Mouse (Mus musculus): ENCODE data around the gene Gtpbp4.
"Not testable (repeated sequence)": the region's sequence is repeated elsewhere in the genome, so short reads cannot be mapped to it uniquely, and the experiment has no call there.

Gene Gtpbp4

DNA sequence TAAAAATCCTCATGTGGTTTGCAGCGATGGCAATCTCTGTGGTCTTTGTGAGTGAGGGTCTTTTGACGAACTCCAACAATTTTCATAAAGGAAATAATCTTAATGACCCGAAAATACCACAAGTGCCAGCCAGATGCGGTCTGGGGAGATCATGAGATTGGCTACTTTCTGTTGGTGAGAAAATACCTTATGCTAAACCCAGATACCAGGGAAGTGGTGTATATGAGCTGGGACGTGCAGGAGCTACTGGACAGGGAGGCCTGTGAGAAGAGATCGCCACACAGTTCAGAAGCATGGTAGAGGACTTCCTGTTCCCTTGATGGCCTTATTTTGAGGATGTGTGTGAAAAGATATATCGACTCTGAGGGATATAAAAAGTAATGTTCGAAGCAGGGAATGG is 28.1 kb downstream of the Gtpbp4 start:
- DNase-seq, result no peak

- no peak for DNase-seq
These were observed 30.7 kb downstream of the Gtpbp4 start for GRCm38 (mm10) chr13:8965224-8965623.

GRCm38 (mm10) chr13:8962266-8962665 is 33.6 kb downstream of the Gtpbp4 start:
- not testable (repeated sequence) for DNase-seq

GRCm38 (mm10) chr13:8961128-8961888 is 34.6 kb downstream of the Gtpbp4 start:
- DNase-seq, result not testable (repeated sequence)

- DNase-seq, result not testable (repeated sequence)
These were observed 36.3 kb downstream of the Gtpbp4 start for GRCm38 (mm10) chr13:8959554-8959953.

GRCm38 (mm10) chr13:8959058-8959457 is 36.8 kb downstream of the Gtpbp4 start:
- DNase-seq, result not testable (repeated sequence)

DNA sequence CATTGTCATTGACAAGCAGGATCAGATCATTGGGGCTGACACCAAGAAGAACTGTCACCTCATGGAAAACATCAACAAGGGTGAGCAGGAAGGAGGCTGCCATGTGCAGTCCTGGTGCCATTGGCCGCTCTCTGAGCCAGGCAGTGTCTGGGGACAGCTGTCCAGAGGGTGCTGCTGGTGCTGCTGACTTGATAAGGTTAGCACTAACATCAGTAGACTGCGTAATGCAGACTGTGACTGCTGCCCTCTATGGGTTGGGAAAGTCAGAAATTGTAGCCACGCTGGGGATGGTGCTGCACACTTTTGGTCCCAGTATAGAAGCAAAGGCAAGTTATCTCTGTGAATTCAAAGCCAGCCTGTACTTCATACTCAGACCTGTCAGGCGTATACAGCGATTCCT is 39.0 kb downstream of the Gtpbp4 start:
- DNase-seq, result not testable (repeated sequence)

- DNase-seq, result not testable (repeated sequence)
These were observed 40.8 kb downstream of the Gtpbp4 start for GRCm38 (mm10) chr13:8955127-8955526.

DNA sequence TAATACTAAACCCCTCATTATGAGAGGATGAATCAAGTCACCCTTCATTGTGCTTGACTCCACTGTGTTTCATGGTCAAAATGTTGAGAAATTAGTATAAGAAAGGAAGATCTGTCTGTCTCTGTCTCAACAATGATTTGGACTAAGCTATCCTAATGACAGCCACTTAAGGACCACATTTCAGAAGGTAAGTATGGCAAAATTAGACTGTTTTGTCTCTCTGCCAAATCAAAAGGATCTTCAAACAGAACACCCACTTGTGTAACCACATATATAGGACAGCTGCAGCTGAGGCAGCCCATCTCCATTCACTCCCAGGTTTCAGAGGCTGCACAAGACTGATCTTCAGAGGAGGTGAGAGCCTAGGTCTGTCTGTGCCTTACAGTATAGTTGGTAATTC is 43.3 kb downstream of the Gtpbp4 start, which contains the start of gene Idi2:
Idi2 (plus strand) TSS at position 301 of the 400 bp plus-strand sequence.
- not testable (repeated sequence) for DNase-seq

- not testable (repeated sequence) for DNase-seq
These were observed 47.8 kb downstream of the Gtpbp4 start, which contains the start of gene Gm9745 for GRCm38 (mm10) chr13:8948131-8948530. Gene Gm9745, minus strand, starts transcription at chr13:8948231.

GRCm38 (mm10) chr13:8943828-8944227 is 52.1 kb downstream of the Gtpbp4 start:
- DNase-seq, result not testable (repeated sequence)

DNA sequence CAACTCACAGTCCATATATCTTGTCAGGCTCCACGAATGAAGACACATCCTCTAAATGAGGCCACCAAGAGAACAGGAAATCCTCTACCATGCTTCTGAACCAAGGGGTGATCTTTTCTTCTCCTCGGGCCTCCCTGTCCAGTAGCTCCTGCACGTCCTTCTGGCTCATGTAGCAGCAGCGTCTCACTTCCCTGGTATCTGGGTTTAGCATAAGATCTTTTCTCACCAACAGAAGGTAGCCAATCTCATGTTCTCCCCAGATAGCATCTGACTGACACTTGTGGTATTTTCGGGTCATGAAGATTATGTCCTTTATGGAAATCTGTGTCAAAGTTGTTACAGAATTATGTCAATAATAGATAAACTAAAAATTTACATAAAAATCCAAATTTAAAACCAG is 54.2 kb downstream of the Gtpbp4 start:
- DNase-seq, result not testable (repeated sequence)

GRCm38 (mm10) chr13:8941110-8941509 is 54.8 kb downstream of the Gtpbp4 start:
- DNase-seq, result not testable (repeated sequence)

DNA sequence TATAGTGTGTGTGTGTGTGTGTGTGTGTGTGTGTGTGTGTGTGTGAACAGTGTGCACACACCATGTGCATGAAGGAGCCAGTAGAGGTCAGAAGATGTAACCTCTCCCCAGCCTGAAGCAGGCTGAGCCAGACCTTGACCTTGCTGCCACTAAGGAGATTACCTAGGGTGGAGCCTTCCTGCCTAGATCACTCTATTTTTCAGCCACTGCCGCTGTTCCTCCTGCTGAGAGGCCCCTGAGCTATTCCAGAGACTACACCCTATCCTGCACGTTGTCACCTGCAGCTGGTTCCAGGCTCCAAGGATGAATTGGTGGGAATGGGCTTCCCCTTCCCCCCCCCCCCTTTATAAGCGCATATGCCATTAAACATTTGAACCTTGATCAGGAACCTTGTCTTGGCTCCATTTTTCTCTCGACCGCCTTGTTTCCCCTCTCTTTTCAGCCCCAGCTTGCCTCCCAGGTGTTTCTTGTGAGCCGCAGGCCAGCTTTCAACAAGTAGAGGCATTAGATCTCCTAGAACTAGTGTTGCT is 58.2 kb downstream of the Gtpbp4 start:
- DNase-seq, result not testable (repeated sequence)

GRCm38 (mm10) chr13:8933499-8933898 is 62.4 kb downstream of the Gtpbp4 start:
- DNase-seq, result no peak
